Mouse (Mus musculus) embryonic facial prominence, embryonic 14.5 days (tissue): ENCODE measurements around the gene Nuak1. TPM values are rescaled to one million over a fixed set of nuclear protein-coding genes. Genes with fewer than 3 reads are reported as not detected.
A peak's percentile ranks its signal among the peaks of the same experiment; 100 is the strongest.
"Not testable (repeated sequence)": the region's sequence is repeated elsewhere in the genome, so short reads cannot be mapped to it uniquely, and the experiment has no call there.

ENCODE experiments used
- ATAC-seq: fragments of 200-750 bp; cut with Nextera tagmentation; 2 replicates; pipeline ENCODE4 v1.8.0; 2017; ENCODE audit warnings: low read depth, moderate number of reproducible peaks, moderate TSS enrichment
- DNase-seq: peaks from one replicate; pipeline ENCODE4 v3.0.0-alpha.2; 2015; ENCODE audit warnings: low spot score
- H3K27ac ChIP-seq: fragments of 300-500 bp; sonication (generic); replicated peaks from 2 replicates; pipeline ENCODE4 v1.5.1; 2014; ENCODE audit warnings: low read depth, mild to moderate bottlenecking, low read length, moderate library complexity
- H3K27me3 ChIP-seq: fragments of 300-500 bp; sonication (generic); replicated peaks from 2 replicates; pipeline ENCODE4 v1.6.1; 2014; ENCODE audit warnings: low read length; ENCODE audit not compliant: control insufficient read depth, insufficient read depth
- H3K36me3 ChIP-seq: fragments of 300-500 bp; sonication (generic); 2 replicates; pipeline ENCODE4 v1.6.1; 2014; ENCODE audit warnings: low read length, mixed read lengths; ENCODE audit not compliant: control insufficient read depth, insufficient read depth
- H3K4me1 ChIP-seq: fragments of 300-500 bp; sonication (generic); 2 replicates; pipeline ENCODE4 v1.6.1; 2014; ENCODE audit warnings: antibody characterized with exemption, low read length; ENCODE audit not compliant: control insufficient read depth, insufficient read depth
- H3K4me2 ChIP-seq: fragments of 300-500 bp; sonication (generic); 2 replicates; pipeline ENCODE4 v1.6.1; 2014; ENCODE audit warnings: low read depth, mild to moderate bottlenecking, low read length, moderate library complexity, mixed read lengths
- H3K4me3 ChIP-seq: fragments of 300-500 bp; sonication (generic); 2 replicates; pipeline ENCODE4 v1.5.1; 2014; ENCODE audit warnings: low read depth, mild to moderate bottlenecking, low read length
- H3K9ac ChIP-seq: fragments of 300-500 bp; sonication (generic); 2 replicates; pipeline ENCODE4 v1.6.1; 2014; ENCODE audit warnings: low read depth, mild to moderate bottlenecking, low read length, moderate library complexity, mixed read lengths
- H3K9me3 ChIP-seq: fragments of 300-500 bp; sonication (generic); 2 replicates; pipeline ENCODE4 v1.6.1; 2016; ENCODE audit warnings: low read length; ENCODE audit not compliant: control insufficient read depth
- WGBS: fragments of 180-500 bp; shearing (Covaris S2); extraction: QIAGEN DNeasy Blood & Tissue Kit; methylation state at CpG from one replicate; pipeline ENCODE4 v1.1.7; 2014; 5-methylcytosine and 5-hydroxymethylcytosine counted together
- polyA plus RNA-seq: library from polyadenylated mRNA; unstranded; fragments of >200 nt; fragmentation: Nextera tagmentation; extraction: Ambion mirVana; gene quantifications from 2 replicates; pipeline ENCODE4 v1.2.1, GENCODE M21; 2014

The Nuak1 gene
- 3.3 and 3.7 TPM in 2 replicates for polyA plus RNA-seq

DNA sequence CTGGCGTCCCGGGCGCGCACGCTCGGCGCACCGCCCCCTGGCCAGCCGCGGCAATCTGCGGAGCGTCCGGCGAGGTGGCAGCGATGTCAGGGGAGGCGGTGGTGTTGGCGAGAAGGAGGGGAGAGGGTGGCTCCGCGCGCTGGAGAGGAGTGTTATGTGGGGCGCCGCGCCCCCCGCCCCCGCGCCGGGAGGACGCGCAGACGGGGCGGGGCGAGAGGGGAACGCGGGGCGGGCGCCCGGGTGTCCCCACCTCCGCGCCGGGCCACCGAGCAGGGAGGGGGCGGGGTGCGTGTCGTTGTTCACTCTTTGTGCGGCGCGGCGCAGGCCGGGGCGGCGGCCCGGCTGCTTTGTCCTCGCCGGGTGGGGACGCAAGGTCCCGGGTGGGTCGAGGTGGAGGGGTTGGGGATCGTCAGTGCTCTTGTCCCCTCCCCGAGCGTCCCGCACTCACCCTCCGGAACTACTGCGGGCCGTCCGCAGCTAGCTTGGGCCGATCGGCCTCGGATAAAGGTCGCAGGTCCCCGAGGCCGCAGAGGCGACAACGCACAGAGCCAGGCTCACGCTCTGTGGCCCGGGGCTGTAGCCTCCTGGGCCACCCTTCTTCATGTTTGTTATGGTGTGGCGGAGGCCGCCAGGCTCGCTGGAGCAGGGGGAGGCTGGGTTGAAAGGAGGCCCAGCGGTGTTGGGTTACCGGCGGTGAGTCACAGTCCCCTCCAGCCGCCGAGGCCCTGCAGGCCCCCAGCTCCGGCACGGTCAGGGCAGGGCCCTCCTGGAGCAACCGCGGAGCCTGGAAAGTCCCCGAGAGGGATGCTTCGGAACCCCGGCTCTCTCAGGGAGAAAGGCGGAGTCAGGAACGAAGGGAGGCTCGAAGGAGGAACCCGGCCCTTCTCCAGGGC, at the start of gene Nuak1:
Nuak1 (minus strand) TSS at position 57 of the 893 bp plus-strand sequence.
- Histone ChIP-seq H3K9ac (peak within 1 kb of the TSS; percentile 99), H3K4me3 (peak within 1 kb of the TSS; percentile 91), H3K27ac (peak within 1 kb of the TSS; percentile 98), H3K27me3 (no peaks in the 10 kb centered on the region), H3K4me2 (peak within 1 kb of the TSS; percentile 74), H3K4me1 (peaks cover 29% of the 10 kb centered on the region), H3K36me3 (no peaks in the 10 kb centered on the region), H3K9me3 (no peaks in the 10 kb centered on the region)
- 1% methylated on average over 32 of the region's 94 CpGs for WGBS
- ATAC-seq (peak; percentile 85), DNase-seq (peak; percentile 94)

- H3K4me1 ChIP-seq = no peaks in the 10 kb centered on the region
- H3K9me3 ChIP-seq = no peaks in the 10 kb centered on the region
- no peak overlapping the region for H3K4me2 ChIP-seq
- no peak overlapping the region for H3K4me3 ChIP-seq
- no peak overlapping the region for H3K27ac ChIP-seq
- ATAC-seq (no peak), DNase-seq (no peak)
- H3K27me3 ChIP-seq = no peaks in the 10 kb centered on the region
- H3K36me3 ChIP-seq = no peaks in the 10 kb centered on the region
- H3K9ac ChIP-seq = no peak overlapping the region
- WGBS = 74% methylated on average over 5 of the region's 5 CpGs
These were observed 49.7 kb upstream of the Nuak1 start for GRCm38 (mm10) chr10:84490115-84490514.

- Histone ChIP-seq H3K4me1 (no peaks in the 10 kb centered on the region), H3K4me3 (no peak overlapping the region), H3K27me3 (no peaks in the 10 kb centered on the region), H3K9ac (no peak overlapping the region), H3K4me2 (no peak overlapping the region), H3K36me3 (no peaks in the 10 kb centered on the region), H3K27ac (no peak overlapping the region), H3K9me3 (no peaks in the 10 kb centered on the region)
- peak; percentile 43 for DNase-seq
- WGBS = 46% methylated on average over 6 of the region's 6 CpGs
- no peak for ATAC-seq
These were observed 47.9 kb upstream of the Nuak1 start for GRCm38 (mm10) chr10:84488315-84488714.

GRCm38 (mm10) chr10:84484661-84485060, 44.3 kb upstream of the Nuak1 start:
- peak; percentile 61 for DNase-seq
- no peak for ATAC-seq
- no peak overlapping the region for H3K4me2 ChIP-seq
- no peaks in the 10 kb centered on the region for H3K36me3 ChIP-seq
- no peaks in the 10 kb centered on the region for H3K27me3 ChIP-seq
- H3K9me3 ChIP-seq = no peaks in the 10 kb centered on the region
- 0 out of 2 replicates have a peak, but pooled peaks cover 15% of the 10 kb centered on the region for H3K4me1 ChIP-seq
- no peak overlapping the region for H3K4me3 ChIP-seq
- 0% methylated on average over 1 of the region's 1 CpGs for WGBS
- no peak overlapping the region for H3K9ac ChIP-seq
- no peak overlapping the region for H3K27ac ChIP-seq

GRCm38 (mm10) chr10:84483553-84483952, 43.2 kb upstream of the Nuak1 start:
- Histone ChIP-seq H3K4me3 (no peak overlapping the region), H3K9ac (no peak overlapping the region), H3K4me2 (no peak overlapping the region), H3K36me3 (no peaks in the 10 kb centered on the region), H3K27me3 (no peaks in the 10 kb centered on the region), H3K9me3 (no peaks in the 10 kb centered on the region), H3K27ac (no peak overlapping the region), H3K4me1 (0 out of 2 replicates have a peak, but pooled peaks cover 15% of the 10 kb centered on the region)
- no peak; the same call in 1 of the 2 replicates for ATAC-seq
- peak; percentile 46 for DNase-seq
- 67% methylated on average over 3 of the region's 3 CpGs for WGBS

DNA sequence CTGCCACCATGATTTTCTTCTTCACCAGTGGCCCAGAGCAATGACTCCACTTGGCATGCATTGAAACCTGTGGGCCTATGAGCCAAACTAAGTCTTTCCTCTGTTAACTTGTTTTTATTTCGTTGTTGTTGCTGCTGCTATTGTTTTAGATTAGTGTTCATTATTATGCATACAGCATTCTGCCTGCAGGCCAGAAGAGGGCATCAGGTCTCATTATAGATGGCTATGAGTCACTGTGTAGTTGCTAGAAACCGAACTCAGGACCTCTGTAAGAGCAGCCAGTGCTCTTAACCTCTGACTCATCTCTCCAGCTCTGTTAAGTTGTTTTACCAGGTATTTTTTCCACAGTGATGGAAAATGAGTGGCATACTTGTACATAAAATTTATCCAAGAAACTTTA, 42.7 kb upstream of the Nuak1 start:
- Histone ChIP-seq H3K9ac (no peak overlapping the region), H3K27ac (no peak overlapping the region), H3K36me3 (no peaks in the 10 kb centered on the region), H3K4me1 (0 out of 2 replicates have a peak, but pooled peaks cover 15% of the 10 kb centered on the region), H3K27me3 (no peaks in the 10 kb centered on the region), H3K4me2 (no peak overlapping the region), H3K4me3 (no peak overlapping the region), H3K9me3 (no peaks in the 10 kb centered on the region)
- 84% methylated on average over 2 of the region's 2 CpGs for WGBS
- no peak for DNase-seq
- ATAC-seq = no peak

DNA sequence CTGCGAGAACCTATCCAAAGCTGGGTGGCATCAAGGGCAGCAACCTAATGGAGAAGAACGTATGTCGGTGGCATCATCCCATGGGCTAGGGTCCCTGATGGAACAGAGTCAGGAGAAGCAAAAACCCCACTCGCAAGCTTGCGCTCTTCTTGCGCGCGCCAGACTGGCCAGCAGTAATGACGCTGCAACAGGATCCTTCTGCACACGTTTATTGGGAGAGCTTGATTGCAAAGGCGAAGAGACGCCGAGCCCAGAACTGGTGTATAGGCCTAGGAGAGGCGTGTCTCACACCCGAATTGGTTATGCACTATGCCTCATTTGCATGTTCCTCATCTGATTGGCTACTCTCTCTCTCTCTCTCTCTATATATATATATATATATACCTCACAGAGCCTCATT, 42.0 kb upstream of the Nuak1 start:
- 91% methylated on average over 15 of the region's 15 CpGs for WGBS

GRCm38 (mm10) chr10:84481327-84481671, 40.9 kb upstream of the Nuak1 start:
- 38% methylated on average over 5 of the region's 5 CpGs for WGBS
- Histone ChIP-seq H3K27me3 (no peaks in the 10 kb centered on the region), H3K9me3 (no peaks in the 10 kb centered on the region), H3K9ac (no peak overlapping the region), H3K4me3 (no peak overlapping the region), H3K36me3 (no peaks in the 10 kb centered on the region), H3K27ac (no peak overlapping the region; the same call in 1 of the 2 replicates), H3K4me1 (0 out of 2 replicates have a peak, but pooled peaks cover 15% of the 10 kb centered on the region), H3K4me2 (no peak overlapping the region)
- no peak for DNase-seq
- no peak for ATAC-seq

More for the DNA sequence above, 42.0 kb upstream of the Nuak1 start:
- not testable (repeated sequence) for H3K9me3 ChIP-seq, H3K4me3 ChIP-seq, DNase-seq, H3K4me2 ChIP-seq, H3K27me3 ChIP-seq, H3K27ac ChIP-seq, H3K36me3 ChIP-seq, ATAC-seq, H3K9ac ChIP-seq
- H3K4me1 ChIP-seq = 0 out of 2 replicates have a peak, but pooled peaks cover 15% of the 10 kb centered on the region
